Mouse (Mus musculus) lung, postnatal 0 days (tissue): ENCODE measurements around the gene Ccno. TPM values are rescaled to one million over a fixed set of nuclear protein-coding genes. Genes with fewer than 3 reads are reported as not detected.
A peak's percentile ranks its signal among the peaks of the same experiment; 100 is the strongest.

Experiments used
- ATAC-seq: fragments of 200-750 bp; cut with Nextera tagmentation; 2 replicates; pipeline ENCODE4 v1.8.0; 2017; ENCODE audit warnings: moderate library complexity
- DNase-seq: peaks from one replicate; pipeline ENCODE4 v3.0.0-alpha.2; 2016; ENCODE audit warnings: low spot score
- H3K27ac ChIP-seq: fragments of 300-500 bp; sonication (generic); 2 replicates; pipeline ENCODE4 v1.5.1; 2014; ENCODE audit warnings: antibody characterized with exemption, mild to moderate bottlenecking, low read length, mixed read lengths
- H3K27me3 ChIP-seq: fragments of 300-500 bp; sonication (generic); replicated peaks from 2 replicates; pipeline ENCODE4 v1.6.1; 2014; ENCODE audit warnings: low read length, mixed read lengths; ENCODE audit not compliant: insufficient read depth
- H3K36me3 ChIP-seq: fragments of 300-500 bp; sonication (generic); 2 replicates; pipeline ENCODE4 v1.6.1; 2014; ENCODE audit warnings: low read length, mixed read lengths; ENCODE audit not compliant: insufficient read depth
- H3K4me1 ChIP-seq: fragments of 300-500 bp; sonication (generic); 2 replicates; pipeline ENCODE4 v1.6.1; 2014; ENCODE audit warnings: antibody characterized with exemption, low read depth, low read length, mixed read lengths; ENCODE audit not compliant: insufficient read depth
- H3K4me2 ChIP-seq: fragments of 300-500 bp; sonication (generic); replicated peaks from 2 replicates; pipeline ENCODE4 v1.6.1; 2014; ENCODE audit warnings: low read depth, mild to moderate bottlenecking, low read length, moderate library complexity, mixed read lengths
- H3K4me3 ChIP-seq: fragments of 300-500 bp; sonication (generic); 2 replicates; pipeline ENCODE4 v1.5.1; 2014; ENCODE audit warnings: low read depth, low read length
- H3K9ac ChIP-seq: fragments of 300-500 bp; sonication (generic); replicated peaks from 2 replicates; pipeline ENCODE4 v1.6.1; 2014; ENCODE audit warnings: low read depth, mild to moderate bottlenecking
- H3K9me3 ChIP-seq: fragments of 300-500 bp; sonication (generic); 2 replicates; pipeline ENCODE4 v1.6.1; 2016; ENCODE audit warnings: low read length, mixed read lengths
- CTCF ChIP-seq: IDR thresholded peaks from 2 replicates; pipeline ENCODE4 v1.5.1; 2016; ENCODE audit warnings: antibody characterized with exemption, mild to moderate bottlenecking
- EP300 ChIP-seq: IDR thresholded peaks from 2 replicates; pipeline ENCODE4 v1.6.1; 2016; ENCODE audit warnings: antibody characterized with exemption, mild to moderate bottlenecking, control low read depth
- WGBS: fragments of 180-500 bp; shearing (Covaris S2); extraction: QIAGEN DNeasy Blood & Tissue Kit; methylation state at CpG from one replicate; pipeline ENCODE4 v1.1.7; 2014; 5-methylcytosine and 5-hydroxymethylcytosine counted together
- polyA plus RNA-seq: library from polyadenylated mRNA; unstranded; fragments of >200 nt; fragmentation: Nextera tagmentation; extraction: Ambion mirVana; gene quantifications from 2 replicates; pipeline ENCODE4 v1.2.1, GENCODE M21; 2015

The Ccno gene
- polyA plus RNA-seq, 1 experiment from 2014 or later: 6.0 TPM

GRCm38 (mm10) chr13:112988866-112989265 lies 1.3 kb downstream of the Ccno start:
- no peak overlapping the region for H3K9ac ChIP-seq
- peaks cover 52% of the 10 kb centered on the region for H3K27me3 ChIP-seq
- TF ChIP-seq EP300 (no peak), CTCF (no peak)
- H3K4me3 ChIP-seq: peak overlapping the region; percentile 42
- no peak overlapping the region for H3K27ac ChIP-seq
- no peaks in the 10 kb centered on the region for H3K9me3 ChIP-seq
- H3K36me3 ChIP-seq: no peaks in the 10 kb centered on the region
- no peak for ATAC-seq
- WGBS: 2% methylated on average over 19 of the region's 19 CpGs
- H3K4me2 ChIP-seq: peak overlapping the region; percentile 83
- H3K4me1 ChIP-seq: peaks cover 30% of the 10 kb centered on the region
- no peak for DNase-seq

- H3K9ac ChIP-seq: no peak overlapping the region
- H3K27ac ChIP-seq: no peak overlapping the region
- no peaks in the 10 kb centered on the region for H3K9me3 ChIP-seq
- peak overlapping the region; percentile 83 for H3K4me2 ChIP-seq
- peaks cover 30% of the 10 kb centered on the region for H3K4me1 ChIP-seq
- ATAC-seq: peak; percentile 18
- WGBS: 1% methylated on average over 23 of the region's 23 CpGs
- TF ChIP-seq CTCF (no peak), EP300 (no peak)
- H3K36me3 ChIP-seq: no peaks in the 10 kb centered on the region
- peak; percentile 83 for DNase-seq
- H3K27me3 ChIP-seq: peaks cover 59% of the 10 kb centered on the region
- H3K4me3 ChIP-seq: peak overlapping the region; percentile 42; the same call in 1 of the 2 replicates
Measured at GRCm38 (mm10) chr13:112989541-112989940, 1.9 kb downstream of the Ccno start.

GRCm38 (mm10) chr13:112990346-112990745 lies 2.7 kb downstream of the Ccno start:
- Histone ChIP-seq H3K27ac (no peak overlapping the region), H3K36me3 (no peaks in the 10 kb centered on the region), H3K4me3 (0 out of 2 replicates have a peak overlapping the region, but pooled peaks have one; percentile 10), H3K9me3 (no peaks in the 10 kb centered on the region), H3K27me3 (peaks cover 66% of the 10 kb centered on the region), H3K4me2 (no peak overlapping the region), H3K4me1 (peaks cover 30% of the 10 kb centered on the region), H3K9ac (no peak overlapping the region)
- DNase-seq: peak; percentile 65
- TF ChIP-seq EP300: no peak; the same call in 1 of the 2 replicates
- TF ChIP-seq CTCF: no peak
- no peak for ATAC-seq
- 23% methylated on average over 4 of the region's 4 CpGs for WGBS

GRCm38 (mm10) chr13:112993531-112994152 lies 6.0 kb downstream of the Ccno start, which contains the start of gene Mcidas:
Gene Mcidas, plus strand, starts transcription at chr13:112993845.
- 2% methylated on average over 46 of the region's 63 CpGs for WGBS
- H3K27me3 ChIP-seq: peaks cover 72% of the 10 kb centered on the region
- H3K4me2 ChIP-seq: peak within 1 kb of the TSS; percentile 75
- H3K9me3 ChIP-seq: no peaks in the 10 kb centered on the region
- H3K9ac ChIP-seq: no peak within 1 kb of the TSS
- no peak within 1 kb of the TSS for H3K27ac ChIP-seq
- DNase-seq (peak; percentile 40), ATAC-seq (peak; percentile 45)
- peak within 1 kb of the TSS; percentile 36 for H3K4me3 ChIP-seq
- H3K4me1 ChIP-seq: peaks cover 20% of the 10 kb centered on the region
- no peaks in the 10 kb centered on the region for H3K36me3 ChIP-seq
- TF ChIP-seq CTCF: peak; percentile 17
- TF ChIP-seq EP300: no peak

GRCm38 (mm10) chr13:112994191-112994590 lies 6.6 kb downstream of the Ccno start:
- H3K9ac ChIP-seq: no peak overlapping the region

GRCm38 (mm10) chr13:112996407-112996806 lies 8.8 kb downstream of the Ccno start:
- Histone ChIP-seq H3K4me2 (no peak overlapping the region), H3K36me3 (no peaks in the 10 kb centered on the region), H3K9me3 (no peaks in the 10 kb centered on the region), H3K4me3 (no peak overlapping the region), H3K9ac (no peak overlapping the region), H3K4me1 (peaks cover 11% of the 10 kb centered on the region; the same call in 1 of the 2 replicates), H3K27ac (no peak overlapping the region), H3K27me3 (peaks cover 54% of the 10 kb centered on the region)
- DNase-seq: no peak
- no peak for ATAC-seq
- TF ChIP-seq CTCF (no peak), EP300 (no peak)
- 48% methylated on average over 4 of the region's 4 CpGs for WGBS

More at GRCm38 (mm10) chr13:112994191-112994590, 6.6 kb downstream of the Ccno start:
- peak overlapping the region; percentile 75 for H3K4me2 ChIP-seq
- H3K9me3 ChIP-seq: no peaks in the 10 kb centered on the region
- under 1% methylated on average over 25 of the region's 25 CpGs for WGBS
- DNase-seq (peak; percentile 74), ATAC-seq (peak; percentile 69)
- H3K4me1 ChIP-seq: peaks cover 20% of the 10 kb centered on the region
- peak overlapping the region; percentile 36 for H3K4me3 ChIP-seq
- H3K27me3 ChIP-seq: peaks cover 66% of the 10 kb centered on the region
- TF ChIP-seq EP300: no peak
- peak; percentile 83 for TF ChIP-seq CTCF
- H3K27ac ChIP-seq: no peak overlapping the region
- H3K36me3 ChIP-seq: no peaks in the 10 kb centered on the region
